18 mouse cellular contexts compared by ENCODE assay signal in the genomic region with DNA sequence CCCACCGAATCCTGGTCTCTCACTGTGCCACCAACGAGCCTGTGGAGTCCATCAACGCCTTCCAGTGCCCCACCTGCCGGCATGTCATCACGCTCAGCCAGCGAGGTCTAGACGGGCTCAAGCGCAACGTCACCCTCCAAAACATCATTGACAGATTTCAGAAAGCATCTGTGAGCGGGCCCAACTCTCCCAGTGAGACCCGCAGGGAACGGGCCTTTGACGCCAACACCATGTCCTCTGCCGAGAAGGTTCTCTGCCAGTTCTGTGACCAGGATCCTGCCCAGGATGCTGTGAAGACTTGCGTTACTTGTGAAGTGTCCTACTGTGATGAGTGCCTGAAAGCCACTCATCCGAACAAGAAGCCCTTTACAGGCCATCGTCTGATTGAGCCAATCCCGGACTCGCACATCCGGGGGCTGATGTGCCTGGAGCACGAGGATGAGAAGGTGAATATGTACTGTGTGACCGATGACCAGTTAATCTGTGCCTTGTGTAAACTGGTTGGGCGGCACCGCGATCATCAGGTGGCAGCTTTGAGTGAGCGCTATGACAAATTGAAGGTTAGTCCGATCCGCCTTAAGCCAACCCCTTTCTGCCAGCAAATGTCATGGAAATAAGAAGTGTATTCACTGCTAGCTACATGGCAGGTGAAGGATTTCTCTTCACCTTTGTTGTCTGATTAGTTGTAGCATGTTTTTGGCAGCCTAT.
DNase-seq lines count a peak whose midpoint lies in the region; ATAC-seq and TF ChIP-seq lines count a peak whose summit lies in the region.
"Had no signal": no experiment of that assay in that cellular context is flagged by ENCODE, and none has a peak within 500 bp of the region (broad histone marks: within the 10 kb centered on the region; RNA-seq: fewer than 3 reads in every experiment).

No protein-coding gene starts in this region.

- no peaks in the 10 kb centered on the region for H3K9me3 ChIP-seq in forebrain, embryonic 12.5 days
- H3K9me3 ChIP-seq in forebrain, embryonic 11.5 days (ENCODE audit: control insufficient read depth, low read length) = no peaks in the 10 kb centered on the region
- no peaks in the 10 kb centered on the region for H3K9me3 ChIP-seq in neural tube, embryonic 14.5 days (ENCODE audit: control insufficient read depth, low read length)
- H3K9me3 ChIP-seq in neural tube, embryonic 15.5 days (replicated peaks) = no peaks in the 10 kb centered on the region
- no peaks in the 10 kb centered on the region for H3K9me3 ChIP-seq in forebrain, postnatal 0 days (ENCODE audit: low read length)
- H3K9me3 ChIP-seq: embryonic facial prominence, embryonic 15.5 days; limb, embryonic 12.5 days; liver, embryonic 15.5 days had no signal

- H3K4me3 ChIP-seq in forebrain, embryonic 12.5 days (replicated peaks) = no peak overlapping the region
- no peak overlapping the region for H3K4me3 ChIP-seq in forebrain, embryonic 11.5 days (ENCODE audit: low read depth, low read length)
- no peak overlapping the region for H3K4me3 ChIP-seq in neural tube, embryonic 14.5 days (ENCODE audit: low read depth, low read length)
- no peak overlapping the region for H3K4me3 ChIP-seq in neural tube, embryonic 15.5 days (replicated peaks)
- no peak overlapping the region for H3K4me3 ChIP-seq in forebrain, postnatal 0 days (ENCODE audit: low read depth, low read length)
- H3K4me3 ChIP-seq: embryonic facial prominence, embryonic 15.5 days; limb, embryonic 12.5 days; liver, embryonic 15.5 days had no signal

- WGBS in forebrain, embryonic 12.5 days = 63% methylated on average over 28 of the region's 28 CpGs
- WGBS in forebrain, embryonic 11.5 days = 57% methylated on average over 28 of the region's 28 CpGs
- 70% methylated on average over 28 of the region's 28 CpGs for WGBS in neural tube, embryonic 14.5 days
- 70% methylated on average over 28 of the region's 28 CpGs for whole genome bisulfite sequencing in neural tube, embryonic 15.5 days
- WGBS in forebrain, postnatal 0 days = 46% methylated on average over 28 of the region's 28 CpGs

- H3K36me3 ChIP-seq in forebrain, embryonic 12.5 days (replicated peaks) = no peaks in the 10 kb centered on the region
- no peaks in the 10 kb centered on the region for H3K36me3 ChIP-seq in forebrain, embryonic 11.5 days (ENCODE audit: control insufficient read depth, insufficient read depth, low read length)
- H3K36me3 ChIP-seq in neural tube, embryonic 14.5 days (ENCODE audit: control insufficient read depth, insufficient read depth, low read length) = no peaks in the 10 kb centered on the region
- no peaks in the 10 kb centered on the region for H3K36me3 ChIP-seq in neural tube, embryonic 15.5 days
- no peaks in the 10 kb centered on the region for H3K36me3 ChIP-seq in forebrain, postnatal 0 days (ENCODE audit: insufficient read depth)
- H3K36me3 ChIP-seq: embryonic facial prominence, embryonic 15.5 days; limb, embryonic 12.5 days; liver, embryonic 15.5 days had no signal

- H3K4me1 ChIP-seq in forebrain, embryonic 12.5 days = peaks cover 31% of the 10 kb centered on the region
- peaks cover 9% of the 10 kb centered on the region; the same call in 1 of the 2 replicates for H3K4me1 ChIP-seq in forebrain, embryonic 11.5 days (replicated peaks; ENCODE audit: control insufficient read depth, insufficient read depth, low read length)
- no peaks in the 10 kb centered on the region for H3K4me1 ChIP-seq in neural tube, embryonic 14.5 days (ENCODE audit: control insufficient read depth, insufficient read depth, low read length)
- H3K4me1 ChIP-seq in neural tube, embryonic 15.5 days = no peaks in the 10 kb centered on the region
- H3K4me1 ChIP-seq in forebrain, postnatal 0 days (ENCODE audit: insufficient read depth) = 0 out of 2 replicates have a peak, but pooled peaks cover 4% of the 10 kb centered on the region
- H3K4me1 ChIP-seq: embryonic facial prominence, embryonic 15.5 days; limb, embryonic 12.5 days; liver, embryonic 15.5 days had no signal

- no peak overlapping the region for H3K4me2 ChIP-seq in forebrain, embryonic 12.5 days
- no peak overlapping the region for H3K4me2 ChIP-seq in forebrain, embryonic 11.5 days (ENCODE audit: low read depth, low read length, severe bottlenecking)
- no peak overlapping the region for H3K4me2 ChIP-seq in neural tube, embryonic 14.5 days (ENCODE audit: low read depth, low read length)
- H3K4me2 ChIP-seq in neural tube, embryonic 15.5 days = no peak overlapping the region
- peak overlapping the region; percentile 13; the same call in 1 of the 2 replicates for H3K4me2 ChIP-seq in forebrain, postnatal 0 days (ENCODE audit: low read depth)
- H3K4me2 ChIP-seq: embryonic facial prominence, embryonic 15.5 days; heart, embryonic 11.5 days; limb, embryonic 12.5 days; liver, embryonic 15.5 days had no signal

- H3K27ac ChIP-seq in forebrain, embryonic 12.5 days = no peak overlapping the region
- no peak overlapping the region for H3K27ac ChIP-seq in forebrain, embryonic 11.5 days (ENCODE audit: low read depth, low read length)
- H3K27ac ChIP-seq in neural tube, embryonic 14.5 days (ENCODE audit: low read depth, low read length) = no peak overlapping the region
- H3K27ac ChIP-seq in neural tube, embryonic 15.5 days (replicated peaks) = no peak overlapping the region
- no peak overlapping the region for H3K27ac ChIP-seq in forebrain, postnatal 0 days (ENCODE audit: low read depth, low read length)
- H3K27ac ChIP-seq: embryonic facial prominence, embryonic 15.5 days; limb, embryonic 12.5 days; liver, embryonic 15.5 days had no signal

- peaks cover 16% of the 10 kb centered on the region for H3K27me3 ChIP-seq in forebrain, embryonic 12.5 days
- peaks cover 2% of the 10 kb centered on the region; the same call in 1 of the 2 replicates for H3K27me3 ChIP-seq in forebrain, embryonic 11.5 days (ENCODE audit: control insufficient read depth, insufficient read depth, low read length)
- H3K27me3 ChIP-seq in neural tube, embryonic 14.5 days (ENCODE audit: control insufficient read depth, insufficient read depth, low read length) = peaks cover 6% of the 10 kb centered on the region; the same call in 1 of the 2 replicates
- H3K27me3 ChIP-seq in neural tube, embryonic 15.5 days (replicated peaks) = peaks cover 24% of the 10 kb centered on the region; the same call in 1 of the 2 replicates
- no peaks in the 10 kb centered on the region for H3K27me3 ChIP-seq in forebrain, postnatal 0 days (ENCODE audit: insufficient read depth, low read length)
- H3K27me3 ChIP-seq: liver, embryonic 15.5 days had no signal

- DNase-seq in forebrain, embryonic 11.5 days (ENCODE audit: low spot score) = no peak
- peak; percentile 50 for DNase-seq in brain, embryonic 14.5 days (ENCODE audit: low read depth)
- DNase-seq in forebrain, postnatal 0 days = peak; percentile 25
- no peak for DNase-seq in frontal cortex, postnatal 10 days (ENCODE audit: low spot score in 2 of 2)
- DNase-seq: cerebellum, adult 8-10 months; gastrocnemius, postnatal 25 days; heart, postnatal 36 days; lung, postnatal 14 days; right cerebral cortex, postnatal 14 days had no signal

- peak; percentile 24; the same call in 1 of the 2 replicates for ATAC-seq in forebrain, embryonic 12.5 days (ENCODE audit: low FRiP score)
- no peak for ATAC-seq in forebrain, embryonic 11.5 days (replicated peaks; ENCODE audit: low FRiP score)
- ATAC-seq in neural tube, embryonic 14.5 days (ENCODE audit: low read depth) = peak; percentile 54; the same call in 1 of the 2 replicates
- ATAC-seq in neural tube, embryonic 15.5 days (ENCODE audit: low FRiP score) = no peak
- ATAC-seq in forebrain, postnatal 0 days = peak; percentile 29
- ATAC-seq: CD4-positive, CD25-positive, alpha-beta regulatory T cell, adult 4 months; inflammation-experienced regulatory T-cells, adult 6 months had no signal

- no peak overlapping the region for H3K9ac ChIP-seq in forebrain, embryonic 12.5 days
- no peak overlapping the region for H3K9ac ChIP-seq in forebrain, embryonic 11.5 days (ENCODE audit: low read length)
- H3K9ac ChIP-seq in neural tube, embryonic 14.5 days (replicated peaks; ENCODE audit: low read depth, low read length) = no peak overlapping the region
- H3K9ac ChIP-seq in neural tube, embryonic 15.5 days (replicated peaks) = no peak overlapping the region
- no peak overlapping the region for H3K9ac ChIP-seq in forebrain, postnatal 0 days
- H3K9ac ChIP-seq: embryonic facial prominence, embryonic 15.5 days; limb, embryonic 12.5 days; liver, embryonic 15.5 days had no signal

- TF ChIP-seq CTCF in brain, embryonic 14.5 days (IDR thresholded peaks at IDR 0.05; ENCODE audit: borderline replicate concordance, extremely low read depth, insufficient read depth, insufficient read length) = no peak
- no peak for TF ChIP-seq CTCF in forebrain, postnatal 0 days (IDR thresholded peaks at IDR 0.05; ENCODE audit: low read depth)

- TF ChIP-seq POLR2A in brain, embryonic 14.5 days (IDR thresholded peaks at IDR 0.05; ENCODE audit: borderline replicate concordance, extremely low read depth, insufficient read depth, insufficient read length, poor library complexity, severe bottlenecking) = no peak

Comparison
In these comparisons a context has a peak if more than half of its experiments do, and no peak if none do; other contexts are left out.
1. ATAC-seq: peak in forebrain, embryonic 12.5 days (single experiment), neural tube, embryonic 14.5 days (single experiment) and forebrain, postnatal 0 days (single experiment); none in forebrain, embryonic 11.5 days (single experiment) and neural tube, embryonic 15.5 days (single experiment).
2. DNase-seq: peak in brain, embryonic 14.5 days (single experiment) and forebrain, postnatal 0 days (single experiment); none in forebrain, embryonic 11.5 days (single experiment) and frontal cortex, postnatal 10 days (0 of 2).